Mouse (Mus musculus) lung, postnatal 0 days (tissue): ENCODE measurements around the gene Cela1.

ENCODE experiments used
- CTCF ChIP-seq: IDR thresholded peaks from 2 replicates; pipeline ENCODE4 v1.5.1; 2016; ENCODE audit warnings: antibody characterized with exemption, mild to moderate bottlenecking
- EP300 ChIP-seq: IDR thresholded peaks from 2 replicates; pipeline ENCODE4 v1.6.1; 2016; ENCODE audit warnings: antibody characterized with exemption, mild to moderate bottlenecking, control low read depth

- TF ChIP-seq CTCF (no peak), EP300 (no peak)
Observed at GRCm38 (mm10) chr15:100665411-100666218, 22.1 kb downstream of the Cela1 start.
